Mouse (Mus musculus) limb, embryonic 14.5 days (tissue): ENCODE results near the gene Olfr1381. TPM values are rescaled to one million over a fixed set of nuclear protein-coding genes. Genes with fewer than 3 reads are reported as not detected.
"Not testable (repeated sequence)": the region's sequence is repeated elsewhere in the genome, so short reads cannot be mapped to it uniquely, and the experiment has no call there.

ENCODE experiments used
- ATAC-seq: fragments of 200-750 bp; cut with Nextera tagmentation; 2 replicates; pipeline ENCODE4 v1.8.0; 2017; ENCODE audit warnings: low read depth, moderate number of reproducible peaks, moderate TSS enrichment; ENCODE audit not compliant: low FRiP score
- DNase-seq: peaks from one replicate; pipeline ENCODE4 v3.0.0-alpha.2; 2015; ENCODE audit warnings: low spot score
- H3K27ac ChIP-seq: fragments of 300-500 bp; sonication (generic); replicated peaks from 2 replicates; pipeline ENCODE4 v1.5.1; 2014; ENCODE audit warnings: low read depth, mild to moderate bottlenecking, low read length, moderate library complexity, mixed read lengths
- H3K27me3 ChIP-seq: fragments of 300-500 bp; sonication (generic); 2 replicates; pipeline ENCODE4 v1.6.1; 2014; ENCODE audit warnings: low read length, mixed read lengths; ENCODE audit not compliant: control insufficient read depth, insufficient read depth
- H3K36me3 ChIP-seq: fragments of 300-500 bp; sonication (generic); 2 replicates; pipeline ENCODE4 v1.6.1; 2014; ENCODE audit warnings: mild to moderate bottlenecking, low read length, moderate library complexity, mixed read lengths; ENCODE audit not compliant: control insufficient read depth, insufficient read depth
- H3K4me1 ChIP-seq: fragments of 300-500 bp; sonication (generic); 2 replicates; pipeline ENCODE4 v1.6.1; 2014; ENCODE audit warnings: antibody characterized with exemption, low read length, mixed read lengths; ENCODE audit not compliant: control insufficient read depth, insufficient read depth
- H3K4me2 ChIP-seq: fragments of 300-500 bp; sonication (generic); replicated peaks from 2 replicates; pipeline ENCODE4 v1.6.1; 2014; ENCODE audit warnings: low read depth, mild to moderate bottlenecking, low read length, moderate library complexity; ENCODE audit not compliant: severe bottlenecking
- H3K4me3 ChIP-seq: fragments of 300-500 bp; sonication (generic); replicated peaks from 2 replicates; pipeline ENCODE4 v1.5.1; 2014; ENCODE audit warnings: low read length
- H3K9ac ChIP-seq: fragments of 300-500 bp; sonication (generic); 2 replicates; pipeline ENCODE4 v1.6.1; 2014; ENCODE audit warnings: mild to moderate bottlenecking, low read depth, low read length, moderate library complexity; ENCODE audit not compliant: severe bottlenecking
- H3K9me3 ChIP-seq: fragments of 300-500 bp; sonication (generic); 2 replicates; pipeline ENCODE4 v1.6.1; 2016; ENCODE audit warnings: low read length; ENCODE audit not compliant: control insufficient read depth
- POLR2A ChIP-seq: fragments of 200-500 bp; IDR thresholded peaks from 2 replicates; pipeline ENCODE4 v1.8.0; 2012; ENCODE audit warnings: inconsistent platforms, mild to moderate bottlenecking, moderate library complexity, borderline replicate concordance; ENCODE audit not compliant: insufficient read depth, insufficient read length; ENCODE audit errors: extremely low read depth
- WGBS: fragments of 180-500 bp; shearing (Covaris S2); extraction: QIAGEN DNeasy Blood & Tissue Kit; methylation state at CpG from one replicate; pipeline ENCODE4 v1.1.7; 2014; 5-methylcytosine and 5-hydroxymethylcytosine counted together
- polyA plus RNA-seq, 2 experiments: library from polyadenylated mRNA; depleted of rRNA in 1 of 2; stranded (reverse) in 1 of 2; unstranded in 1 of 2; fragments of >200 nt; fragmentation: Nextera tagmentation in 1 of 2; extraction: Ambion mirVana in 1 of 2; gene quantifications; 2 replicates each; pipeline versions ENCODE4 v1.2.1 to v1.2.3; 2012 to 2014

The Olfr1381 gene
- polyA plus RNA-seq (2012; rRNA removed) (not detected in 2 replicates), polyA plus RNA-seq (2014; fragmentation: Nextera tagmentation; extraction: Ambion mirVana) (not detected in 2 replicates)

DNA sequence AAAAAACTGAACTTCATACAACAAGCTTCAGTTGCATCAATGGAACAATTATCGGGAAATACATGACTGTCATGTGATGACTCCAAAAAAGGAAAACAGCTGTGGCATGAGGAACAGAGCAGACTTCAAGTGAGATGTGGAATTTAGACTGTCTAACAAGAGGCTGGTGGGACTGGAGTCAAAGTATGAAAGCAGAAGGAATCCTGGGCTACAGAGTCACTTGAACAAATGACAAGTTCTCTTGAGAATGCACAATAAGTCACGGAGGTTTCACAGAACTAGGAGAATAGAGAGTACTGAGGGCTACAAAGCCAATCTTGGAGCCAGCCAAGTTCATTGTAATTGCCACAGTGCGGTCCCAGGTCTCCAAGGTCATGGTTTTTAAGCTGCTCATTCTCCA lies at the start of gene Olfr1381:
Gene Olfr1381 (plus strand): TSS at position 301 of the 400 bp plus-strand sequence.
- ATAC-seq, DNase-seq, H3K4me1 ChIP-seq: not testable (repeated sequence)

DNA sequence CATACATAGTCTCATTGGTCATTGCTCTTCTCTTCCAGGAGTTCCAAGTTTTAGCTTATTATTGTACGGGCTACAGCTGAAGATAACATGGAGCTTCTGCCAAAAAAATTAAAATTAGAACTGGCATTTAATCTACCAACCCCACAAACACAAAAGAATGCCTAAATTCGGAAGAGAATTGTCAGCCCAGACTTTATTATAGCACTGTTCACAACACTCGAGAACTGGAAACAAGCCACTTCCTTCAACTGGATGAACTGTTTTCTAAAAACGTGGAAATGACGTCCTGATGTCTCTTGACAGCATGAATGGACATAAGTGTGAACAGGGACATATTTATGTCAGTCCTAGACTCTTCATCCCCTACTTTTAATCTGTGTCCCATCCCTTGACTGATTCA lies 25.2 kb upstream of the Olfr1381 start:
- H3K4me1 ChIP-seq, result no peaks in the 10 kb centered on the region
- H3K4me2 ChIP-seq, result no peak overlapping the region
- TF ChIP-seq POLR2A, result no peak
- DNase-seq (no peak), ATAC-seq (no peak)
- H3K4me3 ChIP-seq, result no peak overlapping the region
- no peak overlapping the region for H3K27ac ChIP-seq
- H3K27me3 ChIP-seq, result no peaks in the 10 kb centered on the region
- 66% methylated on average over 5 of the region's 5 CpGs for WGBS
- no peak overlapping the region for H3K9ac ChIP-seq
- H3K9me3 ChIP-seq, result no peaks in the 10 kb centered on the region
- H3K36me3 ChIP-seq, result no peaks in the 10 kb centered on the region

More for the DNA sequence above, at the start of gene Olfr1381:
- H3K4me3 ChIP-seq, H3K27ac ChIP-seq, H3K4me2 ChIP-seq, H3K27me3 ChIP-seq, H3K36me3 ChIP-seq, H3K9me3 ChIP-seq, H3K9ac ChIP-seq: not testable (repeated sequence)
- 81% methylated on average over 3 of the region's 3 CpGs for WGBS

DNA sequence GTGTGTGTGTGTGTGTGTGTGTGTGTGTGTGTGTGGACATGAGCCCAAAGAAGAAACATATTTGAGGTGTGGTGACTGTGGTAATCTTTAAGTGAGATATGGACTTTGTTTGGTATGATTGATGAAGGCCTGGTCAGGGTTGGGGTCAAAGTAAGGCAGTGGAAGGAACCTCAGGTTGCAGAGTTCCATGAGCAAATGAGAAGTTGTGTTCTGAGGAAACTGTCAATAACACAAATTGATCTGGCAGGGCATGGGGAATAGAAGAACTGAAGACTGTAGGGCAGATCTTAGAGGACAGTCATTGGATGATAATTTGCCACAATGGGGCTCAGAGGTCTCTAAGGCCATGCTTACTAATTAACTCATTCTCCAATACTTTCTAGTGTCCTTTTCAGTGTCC lies 23.9 kb upstream of the Olfr1381 start, which contains the start of gene Olfr1383:
Gene Olfr1383 (plus strand): TSS at position 301 of the 400 bp plus-strand sequence.
- Histone ChIP-seq H3K4me1 (no peaks in the 10 kb centered on the region), H3K4me2 (no peak within 1 kb of the TSS), H3K36me3 (no peaks in the 10 kb centered on the region), H3K4me3 (no peak within 1 kb of the TSS), H3K9ac (no peak within 1 kb of the TSS), H3K27ac (no peak within 1 kb of the TSS), H3K27me3 (no peaks in the 10 kb centered on the region), H3K9me3 (no peaks in the 10 kb centered on the region)
- DNase-seq, result no peak
- no peak for ATAC-seq
- no peak for TF ChIP-seq POLR2A

DNA sequence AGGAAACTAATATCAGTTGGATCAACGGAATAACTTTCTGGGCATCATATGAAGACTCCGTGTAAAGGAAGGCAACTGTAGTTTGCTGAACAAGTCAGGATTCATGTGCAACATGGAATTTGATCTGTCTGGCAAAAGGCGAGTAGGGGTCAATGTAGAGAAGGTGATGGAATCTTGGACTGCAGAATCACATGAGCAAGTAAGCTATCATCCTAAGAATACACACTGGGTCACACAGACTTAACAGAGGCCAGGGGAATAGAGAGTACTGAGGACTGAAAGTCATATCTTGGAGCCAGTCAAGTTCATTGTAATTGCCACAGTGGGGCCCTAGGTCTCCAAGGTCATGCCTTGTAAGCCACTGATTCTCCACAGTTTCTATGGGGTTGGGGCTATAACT lies 15.3 kb upstream of the Olfr1381 start, which contains the start of gene Olfr1382:
Gene Olfr1382 (plus strand): TSS at position 301 of the 400 bp plus-strand sequence.
- H3K9ac ChIP-seq, result no peak within 1 kb of the TSS
- no peaks in the 10 kb centered on the region for H3K4me1 ChIP-seq
- H3K27ac ChIP-seq, result no peak within 1 kb of the TSS
- no peaks in the 10 kb centered on the region for H3K9me3 ChIP-seq
- WGBS, result 80% methylated on average over 3 of the region's 3 CpGs
- no peak within 1 kb of the TSS for H3K4me2 ChIP-seq
- no peak within 1 kb of the TSS for H3K4me3 ChIP-seq
- no peaks in the 10 kb centered on the region for H3K27me3 ChIP-seq
- DNase-seq, result no peak
- no peak for ATAC-seq
- H3K36me3 ChIP-seq, result no peaks in the 10 kb centered on the region
- TF ChIP-seq POLR2A, result no peak

DNA sequence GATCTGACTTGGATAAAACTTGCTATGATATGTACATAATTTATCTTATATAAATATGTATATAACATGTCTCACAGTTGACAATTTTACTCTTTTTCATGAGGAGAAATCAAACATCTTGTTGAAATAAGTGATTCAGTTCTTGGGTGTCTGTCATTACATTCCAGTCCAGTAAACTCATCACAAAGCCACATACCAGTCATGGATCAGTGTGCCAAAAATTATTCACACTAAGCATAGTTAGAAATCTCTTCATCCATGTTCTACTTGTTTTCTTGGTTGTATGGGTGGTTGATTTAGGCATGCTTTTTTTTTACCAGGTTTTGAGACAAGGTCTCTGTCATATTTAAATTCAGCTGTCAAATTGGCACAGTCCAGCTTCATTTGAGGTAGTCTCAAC lies 10.5 kb upstream of the Olfr1381 start:
- no peaks in the 10 kb centered on the region for H3K27me3 ChIP-seq
- DNase-seq, result no peak
- H3K36me3 ChIP-seq, result no peaks in the 10 kb centered on the region
- TF ChIP-seq POLR2A, result no peak
- H3K4me2 ChIP-seq, result no peak overlapping the region
- ATAC-seq, result no peak
- no peaks in the 10 kb centered on the region for H3K9me3 ChIP-seq
- no peak overlapping the region for H3K27ac ChIP-seq
- no peak overlapping the region for H3K4me3 ChIP-seq
- no peak overlapping the region for H3K9ac ChIP-seq
- H3K4me1 ChIP-seq, result no peaks in the 10 kb centered on the region

DNA sequence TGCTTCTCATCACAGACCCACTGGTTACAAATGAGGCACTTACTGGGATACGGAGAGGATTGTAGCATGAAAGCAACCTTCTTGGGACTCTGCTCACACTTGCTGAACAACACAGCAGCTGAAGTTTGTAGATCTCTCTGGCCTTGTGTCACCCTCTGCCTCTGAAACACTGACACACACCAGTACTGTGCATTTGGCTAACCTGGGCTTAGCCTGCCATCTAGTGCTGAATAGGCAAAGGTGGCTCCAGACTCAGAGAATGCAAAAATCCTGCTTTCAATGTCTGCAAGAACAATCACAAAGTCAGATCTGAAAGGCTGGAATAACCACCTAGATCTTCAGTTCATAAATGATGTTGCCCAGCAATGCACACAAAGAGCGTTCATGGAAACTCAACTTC lies 6.6 kb upstream of the Olfr1381 start:
- H3K4me3 ChIP-seq, H3K9ac ChIP-seq, H3K4me2 ChIP-seq, H3K9me3 ChIP-seq, H3K27me3 ChIP-seq, H3K27ac ChIP-seq, H3K4me1 ChIP-seq, ATAC-seq, H3K36me3 ChIP-seq, DNase-seq: not testable (repeated sequence)
- 89% methylated on average over 2 of the region's 2 CpGs for WGBS

DNA sequence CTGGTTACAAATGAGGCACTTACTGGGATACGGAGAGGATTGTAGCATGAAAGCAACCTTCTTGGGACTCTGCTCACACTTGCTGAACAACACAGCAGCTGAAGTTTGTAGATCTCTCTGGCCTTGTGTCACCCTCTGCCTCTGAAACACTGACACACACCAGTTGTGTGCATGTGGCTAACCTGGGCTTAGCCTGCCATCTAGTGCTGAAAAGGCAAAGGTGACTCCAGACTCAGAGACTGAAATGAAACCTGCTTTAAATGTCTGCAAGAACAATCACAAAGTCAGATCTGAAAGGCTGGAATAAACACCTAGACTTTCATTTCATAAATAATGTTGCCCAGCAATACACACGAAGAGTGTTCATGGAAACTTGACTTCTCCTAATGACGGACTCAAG lies 10.8 kb downstream of the Olfr1381 start:
- H3K9me3 ChIP-seq, H3K36me3 ChIP-seq, ATAC-seq, DNase-seq, H3K27ac ChIP-seq, H3K9ac ChIP-seq, H3K27me3 ChIP-seq, H3K4me1 ChIP-seq, H3K4me3 ChIP-seq, H3K4me2 ChIP-seq: not testable (repeated sequence)
- 87% methylated on average over 3 of the region's 3 CpGs for WGBS

DNA sequence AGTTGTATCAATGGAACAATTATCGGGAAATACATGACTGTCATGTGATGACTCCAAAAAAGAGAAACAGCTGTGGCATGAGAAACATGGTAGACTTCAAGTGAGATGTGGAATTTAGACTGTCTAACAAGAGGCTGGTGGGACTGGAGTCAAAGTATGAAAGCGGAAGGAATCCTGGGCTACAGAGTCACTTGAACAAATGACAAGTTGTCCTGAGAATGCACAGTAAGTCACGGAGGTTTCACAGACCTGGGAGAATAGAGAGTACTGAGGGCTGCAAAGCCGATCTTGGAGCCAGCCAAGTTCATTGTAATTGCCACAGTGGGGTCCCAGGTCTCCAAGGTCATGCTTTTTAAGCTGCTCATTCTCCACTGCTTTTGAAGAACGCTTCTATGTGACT lies 13.3 kb downstream of the Olfr1381 start, which contains the start of gene Olfr1380:
Gene Olfr1380 (plus strand): TSS at position 301 of the 400 bp plus-strand sequence.
- H3K9me3 ChIP-seq, H3K4me2 ChIP-seq, H3K9ac ChIP-seq, H3K36me3 ChIP-seq, H3K4me1 ChIP-seq, H3K27me3 ChIP-seq, ATAC-seq, H3K27ac ChIP-seq, H3K4me3 ChIP-seq, DNase-seq: not testable (repeated sequence)
- 79% methylated on average over 5 of the region's 5 CpGs for WGBS
